Mouse (Mus musculus): ENCODE measurements around the gene Vps36.

DNA sequence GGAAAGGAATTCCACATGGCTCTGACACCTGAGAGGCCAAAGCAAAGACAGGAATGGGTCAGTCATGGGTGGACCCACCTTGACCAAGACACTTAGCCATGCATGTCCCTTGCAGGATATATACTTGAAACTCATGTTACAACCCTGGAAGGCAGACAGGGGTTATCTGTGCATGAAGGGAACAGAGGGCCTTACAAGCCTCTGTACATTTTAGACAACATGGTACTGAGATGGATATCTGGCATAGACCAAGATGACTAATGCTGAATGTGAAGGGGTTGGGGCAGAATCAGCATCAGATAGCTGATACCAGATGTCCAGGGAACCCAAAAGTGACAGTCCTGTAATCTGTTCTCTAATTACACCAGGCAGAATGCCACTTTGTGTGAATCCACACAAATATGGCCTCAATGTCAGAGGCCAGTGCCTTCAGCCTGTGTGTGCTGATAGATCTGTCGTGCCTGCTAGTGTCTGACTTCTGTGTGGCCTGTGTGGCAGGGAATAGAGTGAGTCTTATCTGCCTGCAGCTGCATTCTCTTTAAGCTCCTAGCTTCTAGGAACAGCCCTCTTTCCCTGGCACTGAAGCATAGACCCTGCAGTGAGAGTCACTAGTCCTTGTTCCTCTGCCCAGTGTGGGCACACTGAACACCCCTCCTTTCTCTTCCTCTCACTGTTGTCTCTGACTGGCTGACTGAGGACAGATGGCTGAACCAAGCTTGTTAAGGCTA, 48.7 kb upstream of the Vps36 start:
- no peak for TF ChIP-seq GATA1 (IDR thresholded peaks at IDR 0.05; ENCODE audit: borderline replicate concordance, low read length)
- TF ChIP-seq FLI1 (IDR thresholded peaks at IDR 0.05; ENCODE audit: low read length): no peak

Measured in megakaryocyte, embryonic 14.5 days (primary cell).